Mouse (Mus musculus) limb, embryonic 11.5 days (tissue): ENCODE results near the gene Sstr5. TPM values are rescaled to one million over a fixed set of nuclear protein-coding genes. Genes with fewer than 3 reads are reported as not detected.
A peak's percentile ranks its signal among the peaks of the same experiment; 100 is the strongest.

Experiments
- ATAC-seq: fragments of 200-750 bp; cut with Nextera tagmentation; 2 replicates; pipeline ENCODE4 v1.8.0; 2017; ENCODE audit warnings: low read depth; ENCODE audit not compliant: insufficient number of reproducible peaks, low FRiP score, low TSS enrichment
- DNase-seq: peaks from one replicate; pipeline ENCODE4 v3.0.0-alpha.2; 2015; ENCODE audit warnings: low spot score
- H3K27ac ChIP-seq: fragments of 300-500 bp; sonication (generic); replicated peaks from 2 replicates; pipeline ENCODE4 v1.5.1; 2014; ENCODE audit warnings: low read depth, mild to moderate bottlenecking, low read length
- H3K27me3 ChIP-seq: fragments of 300-500 bp; sonication (generic); 2 replicates; pipeline ENCODE4 v1.6.1; 2014; ENCODE audit warnings: mild to moderate bottlenecking, low read length, mixed read lengths; ENCODE audit not compliant: control insufficient read depth, insufficient read depth
- H3K36me3 ChIP-seq: fragments of 300-500 bp; sonication (generic); 2 replicates; pipeline ENCODE4 v1.6.1; 2014; ENCODE audit warnings: mild to moderate bottlenecking, low read length, moderate library complexity, mixed read lengths; ENCODE audit not compliant: control insufficient read depth, insufficient read depth
- H3K4me1 ChIP-seq: fragments of 300-500 bp; sonication (generic); 2 replicates; pipeline ENCODE4 v1.6.1; 2014; ENCODE audit warnings: low read length, mixed read lengths; ENCODE audit not compliant: control insufficient read depth, insufficient read depth
- H3K4me2 ChIP-seq: fragments of 300-500 bp; sonication (generic); 2 replicates; pipeline ENCODE4 v1.6.1; 2014; ENCODE audit warnings: low read depth, mild to moderate bottlenecking, moderate library complexity; ENCODE audit not compliant: severe bottlenecking
- H3K4me3 ChIP-seq: fragments of 300-500 bp; sonication (generic); 2 replicates; pipeline ENCODE4 v1.5.1; 2014; ENCODE audit warnings: low read depth, low read length
- H3K9ac ChIP-seq: fragments of 300-500 bp; sonication (generic); 2 replicates; pipeline ENCODE4 v1.6.1; 2014; ENCODE audit warnings: mild to moderate bottlenecking, low read length
- H3K9me3 ChIP-seq: fragments of 300-500 bp; sonication (generic); 2 replicates; pipeline ENCODE4 v1.6.1; 2016; ENCODE audit warnings: low read length; ENCODE audit not compliant: control insufficient read depth
- WGBS: fragments of 180-500 bp; shearing (Covaris S2); extraction: QIAGEN DNeasy Blood & Tissue Kit; methylation state at CpG from one replicate; pipeline ENCODE4 v1.1.7; 2014; 5-methylcytosine and 5-hydroxymethylcytosine counted together
- polyA plus RNA-seq: library from polyadenylated mRNA; unstranded; fragments of >200 nt; fragmentation: Nextera tagmentation; extraction: Ambion mirVana; gene quantifications from 2 replicates; pipeline ENCODE4 v1.2.1, GENCODE M21; 2014

The Sstr5 gene
- polyA plus RNA-seq, 1 experiment from 2014 or later, result 0.17 TPM

- Histone ChIP-seq H3K9ac (no peak overlapping the region), H3K4me2 (no peak overlapping the region), H3K36me3 (no peaks in the 10 kb centered on the region), H3K27me3 (no peaks in the 10 kb centered on the region), H3K4me1 (peaks cover 13% of the 10 kb centered on the region), H3K4me3 (no peak overlapping the region), H3K27ac (no peak overlapping the region), H3K9me3 (no peaks in the 10 kb centered on the region)
- 91% methylated on average over 15 of the region's 17 CpGs for WGBS
- no peak for DNase-seq
- no peak for ATAC-seq
Measured at GRCm38 (mm10) chr17:25518144-25518543, 21.1 kb upstream of the Sstr5 start.

DNA sequence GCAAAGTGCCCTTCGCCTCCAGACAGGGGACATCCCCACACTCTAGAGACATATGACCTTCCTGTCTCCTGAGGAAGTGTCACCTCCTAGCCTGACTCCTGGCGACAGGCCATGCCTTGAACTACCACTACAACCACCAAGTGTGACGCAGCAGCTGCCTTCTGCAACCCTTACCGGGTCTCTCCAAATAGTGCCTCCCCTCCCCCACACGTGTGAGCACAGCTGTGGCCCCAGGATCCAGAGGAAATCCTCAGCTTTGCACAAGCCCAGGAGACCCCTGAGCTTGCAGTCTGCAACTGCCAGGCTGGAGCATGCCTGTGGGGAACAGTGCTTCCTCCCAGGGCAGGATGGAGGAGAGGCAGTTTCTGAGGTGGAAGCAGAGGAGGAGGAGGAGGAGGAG is 19.2 kb upstream of the Sstr5 start:
- Histone ChIP-seq H3K36me3 (no peaks in the 10 kb centered on the region), H3K27me3 (no peaks in the 10 kb centered on the region), H3K9me3 (no peaks in the 10 kb centered on the region), H3K4me1 (peaks cover 13% of the 10 kb centered on the region), H3K9ac (no peak overlapping the region), H3K4me2 (no peak overlapping the region), H3K27ac (no peak overlapping the region), H3K4me3 (no peak overlapping the region)
- DNase-seq (peak; percentile 31), ATAC-seq (no peak)
- 29% methylated on average over 5 of the region's 5 CpGs for WGBS

DNA sequence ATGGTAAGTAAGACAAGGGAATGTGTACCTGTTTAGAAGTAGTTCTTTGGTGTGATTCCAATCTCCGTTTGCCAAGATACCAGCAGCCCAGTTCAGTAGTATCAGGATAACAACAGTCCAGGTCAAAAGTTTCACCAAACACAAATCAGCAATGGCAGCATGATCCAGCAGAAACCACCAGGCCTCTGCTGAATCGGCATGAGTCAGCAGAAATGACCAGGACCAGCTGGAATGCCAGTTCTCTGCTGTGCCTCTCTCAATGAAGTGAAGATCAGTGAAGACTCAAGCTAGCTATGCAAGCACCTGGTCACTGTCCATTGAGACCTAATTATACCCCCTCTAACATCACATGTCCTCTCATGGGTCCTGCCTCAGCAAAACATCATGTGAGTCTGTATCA is 17.0 kb upstream of the Sstr5 start:
- DNase-seq (no peak), ATAC-seq (no peak)
- no peak overlapping the region for H3K4me2 ChIP-seq
- no peak overlapping the region for H3K4me3 ChIP-seq
- H3K27ac ChIP-seq, result no peak overlapping the region
- H3K36me3 ChIP-seq, result no peaks in the 10 kb centered on the region
- no peaks in the 10 kb centered on the region for H3K9me3 ChIP-seq
- 95% methylated on average over 2 of the region's 2 CpGs for WGBS
- H3K9ac ChIP-seq, result no peak overlapping the region
- no peaks in the 10 kb centered on the region for H3K27me3 ChIP-seq
- peaks cover 6% of the 10 kb centered on the region; the same call in 1 of the 2 replicates for H3K4me1 ChIP-seq

DNA sequence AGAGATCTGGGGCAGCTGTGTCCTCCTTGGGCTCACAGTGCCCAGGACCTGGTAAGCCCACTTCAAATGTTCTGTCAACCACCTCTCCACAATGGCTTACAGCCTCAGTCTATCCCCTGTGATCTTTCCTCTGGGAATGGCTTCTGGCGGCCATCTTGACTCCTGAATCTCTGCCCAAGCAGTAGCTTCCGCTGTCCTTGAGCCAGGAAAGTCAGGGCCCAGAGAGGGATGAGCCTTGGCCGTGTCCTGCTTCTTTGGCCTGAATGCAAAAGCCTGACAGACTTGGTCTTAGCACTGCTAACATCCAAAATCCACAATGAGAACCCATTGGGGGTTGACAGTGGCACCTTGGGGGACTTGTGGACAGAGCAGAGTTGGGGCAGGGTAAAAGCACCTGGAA is 14.8 kb upstream of the Sstr5 start:
- H3K9ac ChIP-seq, result no peak overlapping the region
- H3K4me1 ChIP-seq, result peaks cover 6% of the 10 kb centered on the region; the same call in 1 of the 2 replicates
- H3K9me3 ChIP-seq, result no peaks in the 10 kb centered on the region
- H3K27ac ChIP-seq, result no peak overlapping the region
- no peaks in the 10 kb centered on the region for H3K27me3 ChIP-seq
- no peak for ATAC-seq
- no peak overlapping the region for H3K4me3 ChIP-seq
- no peak overlapping the region for H3K4me2 ChIP-seq
- 84% methylated on average over 3 of the region's 3 CpGs for WGBS
- no peak for DNase-seq
- H3K36me3 ChIP-seq, result no peaks in the 10 kb centered on the region

DNA sequence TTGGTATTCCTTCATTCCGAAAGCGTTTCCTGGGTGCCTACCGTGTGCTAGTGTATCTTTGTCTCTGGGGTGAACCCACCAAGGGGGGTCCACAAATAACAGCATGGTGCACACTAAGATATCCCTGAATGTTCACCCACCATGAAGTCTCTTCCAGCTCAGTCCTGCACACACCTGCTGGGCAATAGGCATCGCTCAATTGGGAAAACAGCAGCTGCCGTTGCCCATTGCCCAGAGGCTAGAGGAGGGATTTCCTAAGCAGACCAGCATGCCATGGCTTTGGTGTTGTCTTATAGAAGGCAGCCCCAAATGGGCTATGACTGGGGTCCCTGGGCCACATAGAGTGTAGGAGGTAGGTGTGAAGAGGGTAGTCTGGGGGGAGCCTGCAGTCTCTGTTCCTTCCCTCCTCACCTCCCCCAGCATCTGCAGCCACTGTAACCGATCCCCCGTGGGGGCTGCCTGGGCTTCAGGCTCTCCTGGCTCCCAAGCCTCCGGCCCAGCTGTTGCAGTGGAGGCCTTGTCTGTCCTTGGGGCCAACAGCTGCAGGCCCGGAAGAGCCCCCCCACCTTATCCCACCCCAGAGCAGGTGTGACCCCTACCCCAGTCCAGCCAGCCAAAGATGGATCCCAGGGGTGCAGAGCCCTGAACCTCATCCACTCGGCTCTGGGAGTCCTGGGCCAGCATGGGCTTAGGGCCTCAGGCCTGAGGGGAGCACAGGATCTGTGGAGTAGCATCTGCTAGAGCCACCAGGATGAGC is 13.2 kb upstream of the Sstr5 start:
- ATAC-seq, result no peak

DNA sequence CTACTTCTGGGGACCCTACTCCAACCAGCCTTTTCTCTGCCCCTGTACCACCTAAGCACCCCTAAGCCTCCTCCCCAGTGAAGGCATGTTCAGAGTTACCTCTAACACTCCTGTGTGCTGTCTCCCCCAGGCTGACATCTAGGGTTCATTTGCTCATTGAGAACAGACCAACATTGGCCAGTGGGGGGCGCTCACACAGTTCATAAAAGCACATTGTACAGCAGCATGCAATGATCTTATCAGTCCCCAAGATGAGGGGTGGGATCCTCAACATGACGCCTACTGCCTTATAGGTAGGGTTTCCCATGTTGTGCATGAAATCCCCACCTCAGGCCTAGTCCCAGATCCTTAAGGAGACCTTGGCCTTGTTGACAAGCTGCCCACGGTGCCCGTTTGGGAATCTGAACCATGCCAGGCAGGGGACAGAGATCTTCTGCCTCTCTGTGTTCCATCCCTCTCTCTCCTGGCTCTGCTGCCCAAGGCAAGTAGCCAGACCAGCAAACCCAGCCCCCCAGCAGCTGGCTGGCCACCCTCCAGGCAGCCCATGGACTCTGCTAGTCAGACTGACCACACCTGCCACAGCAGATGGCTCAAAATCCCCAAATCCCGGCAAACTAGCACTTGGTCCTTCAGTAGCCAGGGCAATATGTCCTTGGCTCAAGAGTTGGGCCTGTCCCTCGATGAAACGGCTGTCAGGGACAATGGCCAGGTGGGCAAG is 11.9 kb upstream of the Sstr5 start:
- H3K4me1 ChIP-seq, result no peaks in the 10 kb centered on the region
- H3K9ac ChIP-seq, result no peak overlapping the region
- ATAC-seq (no peak), DNase-seq (peak; percentile 78)
- H3K4me3 ChIP-seq, result no peak overlapping the region
- H3K36me3 ChIP-seq, result no peaks in the 10 kb centered on the region
- H3K27me3 ChIP-seq, result no peaks in the 10 kb centered on the region
- no peak overlapping the region for H3K27ac ChIP-seq
- H3K4me2 ChIP-seq, result no peak overlapping the region
- WGBS, result 55% methylated on average over 7 of the region's 7 CpGs
- no peaks in the 10 kb centered on the region for H3K9me3 ChIP-seq

More for the DNA sequence above, 13.2 kb upstream of the Sstr5 start:
- no peak overlapping the region for H3K9ac ChIP-seq
- no peaks in the 10 kb centered on the region for H3K9me3 ChIP-seq
- H3K27ac ChIP-seq, result no peak overlapping the region
- H3K4me1 ChIP-seq, result no peaks in the 10 kb centered on the region
- no peak overlapping the region for H3K4me2 ChIP-seq
- DNase-seq, result no peak
- 75% methylated on average over 10 of the region's 10 CpGs for WGBS
- no peak overlapping the region for H3K4me3 ChIP-seq
- H3K27me3 ChIP-seq, result no peaks in the 10 kb centered on the region
- no peaks in the 10 kb centered on the region for H3K36me3 ChIP-seq

GRCm38 (mm10) chr17:25507799-25508198 is 10.7 kb upstream of the Sstr5 start:
- no peaks in the 10 kb centered on the region for H3K4me1 ChIP-seq
- no peak overlapping the region for H3K9ac ChIP-seq
- no peak overlapping the region for H3K4me3 ChIP-seq
- no peaks in the 10 kb centered on the region for H3K27me3 ChIP-seq
- WGBS, result 17% methylated on average over 3 of the region's 3 CpGs
- no peaks in the 10 kb centered on the region for H3K36me3 ChIP-seq
- no peak overlapping the region for H3K4me2 ChIP-seq
- no peak overlapping the region for H3K27ac ChIP-seq
- no peaks in the 10 kb centered on the region for H3K9me3 ChIP-seq
- ATAC-seq (peak; percentile 60; the same call in 1 of the 2 replicates), DNase-seq (peak; percentile 90)

DNA sequence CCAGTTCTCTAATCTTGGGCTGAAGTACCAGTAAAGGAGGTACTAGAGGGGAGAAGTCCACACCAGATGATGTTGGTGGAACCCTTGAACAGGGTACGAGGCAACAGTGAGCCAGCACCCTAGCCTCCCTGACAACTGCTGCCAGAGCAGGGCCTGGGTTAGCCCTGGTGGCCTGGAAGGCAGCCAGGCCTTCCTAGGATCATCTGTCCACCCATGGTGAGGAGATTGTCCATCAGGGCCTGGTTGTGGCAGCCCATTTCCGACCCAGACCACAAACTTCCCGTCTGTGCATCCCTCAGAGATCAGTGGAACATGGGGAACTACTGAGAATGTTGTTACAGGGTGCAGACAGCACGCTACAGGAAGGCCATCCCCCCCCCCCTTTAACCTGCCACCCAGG is 5.5 kb upstream of the Sstr5 start:
- H3K27me3 ChIP-seq, result peaks cover 2% of the 10 kb centered on the region; the same call in 1 of the 2 replicates
- H3K4me1 ChIP-seq, result no peaks in the 10 kb centered on the region
- H3K4me3 ChIP-seq, result no peak overlapping the region
- ATAC-seq, result no peak
- no peak for DNase-seq
- H3K4me2 ChIP-seq, result no peak overlapping the region
- no peaks in the 10 kb centered on the region for H3K36me3 ChIP-seq
- no peak overlapping the region for H3K27ac ChIP-seq
- no peak overlapping the region for H3K9ac ChIP-seq
- no peaks in the 10 kb centered on the region for H3K9me3 ChIP-seq
- 66% methylated on average over 4 of the region's 4 CpGs for WGBS
